Mouse (Mus musculus) heart, postnatal 0 days (tissue): ENCODE measurements around the gene Epb41.

ENCODE experiments used
- CTCF ChIP-seq: IDR thresholded peaks from 2 replicates; pipeline ENCODE4 v1.5.1; 2016; ENCODE audit warnings: antibody characterized with exemption, control low read depth, low read depth
- EP300 ChIP-seq: IDR thresholded peaks from 2 replicates; pipeline ENCODE4 v1.6.1; 2016; ENCODE audit warnings: antibody characterized with exemption, low read depth

DNA sequence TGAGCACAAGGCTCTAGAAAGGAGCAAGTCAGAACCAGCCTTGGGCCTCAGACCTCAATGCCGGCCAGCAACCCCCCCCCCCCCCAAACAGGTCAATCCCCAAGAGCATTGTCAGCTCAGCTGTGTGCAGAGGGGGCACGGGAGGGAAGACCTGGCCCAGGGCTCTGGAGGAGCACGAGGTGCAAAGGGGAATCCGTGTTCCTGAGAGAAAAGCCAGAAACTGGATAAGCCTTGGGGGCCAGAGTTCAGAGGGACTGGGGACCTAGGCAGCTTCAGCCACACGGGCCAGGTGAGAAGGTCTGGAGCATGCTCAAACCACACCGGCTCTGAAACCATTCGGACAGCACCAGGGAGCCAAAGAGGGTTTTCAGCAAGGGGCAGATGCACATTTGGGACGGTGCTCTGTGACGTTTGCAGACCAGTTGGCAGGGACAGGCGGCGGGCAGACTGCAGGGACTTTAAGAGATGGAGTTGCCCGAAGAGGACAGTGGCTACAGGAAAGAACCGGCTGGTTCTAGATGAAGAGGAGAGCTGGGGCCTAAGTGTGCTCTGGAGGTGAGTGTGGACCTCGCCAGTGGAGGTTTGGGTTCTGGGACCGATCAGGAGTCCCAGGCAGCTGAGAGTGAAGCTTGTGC is 155.5 kb downstream of the Epb41 start:
- TF ChIP-seq CTCF, result no peak
- no peak for TF ChIP-seq EP300
